Mouse (Mus musculus) liver, embryonic 12.5 days (tissue): ENCODE results near the gene Hcls1. TPM values are rescaled to one million over a fixed set of nuclear protein-coding genes. Genes with fewer than 3 reads are reported as not detected.

Experiments used
- ATAC-seq: fragments of 200-750 bp; cut with Nextera tagmentation; 2 replicates; pipeline ENCODE4 v1.8.0; 2017; ENCODE audit warnings: moderate number of reproducible peaks, mild to moderate bottlenecking, moderate library complexity
- H3K27ac ChIP-seq: fragments of 300-500 bp; sonication (generic); 2 replicates; pipeline ENCODE4 v1.5.1; 2016; ENCODE audit warnings: mild to moderate bottlenecking
- H3K27me3 ChIP-seq: fragments of 300-500 bp; sonication (generic); replicated peaks from 2 replicates; pipeline ENCODE4 v1.6.1; 2016; ENCODE audit warnings: mild to moderate bottlenecking, moderate library complexity
- H3K36me3 ChIP-seq: fragments of 300-500 bp; sonication (generic); 2 replicates; pipeline ENCODE4 v1.6.1; 2016; ENCODE audit warnings: mild to moderate bottlenecking, moderate library complexity
- H3K4me1 ChIP-seq: fragments of 300-500 bp; sonication (generic); 2 replicates; pipeline ENCODE4 v1.6.1; 2016
- H3K4me2 ChIP-seq: fragments of 300-500 bp; sonication (generic); 2 replicates; pipeline ENCODE4 v1.6.1; 2016; ENCODE audit warnings: mild to moderate bottlenecking, moderate library complexity
- H3K4me3 ChIP-seq: fragments of 300-500 bp; sonication (generic); 2 replicates; pipeline ENCODE4 v1.5.1; 2016; ENCODE audit warnings: mild to moderate bottlenecking, moderate library complexity
- H3K9ac ChIP-seq: fragments of 300-500 bp; sonication (generic); 2 replicates; pipeline ENCODE4 v1.6.1; 2016; ENCODE audit warnings: mild to moderate bottlenecking, moderate library complexity
- H3K9me3 ChIP-seq: fragments of 300-500 bp; sonication (generic); replicated peaks from 2 replicates; pipeline ENCODE4 v1.6.1; 2016; ENCODE audit warnings: mild to moderate bottlenecking, moderate library complexity
- WGBS: fragments of 180-500 bp; shearing (Covaris S2); methylation state at CpG from one replicate; pipeline ENCODE4 v1.1.7; 2016; ENCODE audit not compliant: insufficient replicate concordance; 5-methylcytosine and 5-hydroxymethylcytosine counted together
- polyA plus RNA-seq: library from polyadenylated mRNA; unstranded; fragments of >200 nt; fragmentation: Nextera tagmentation; extraction: Ambion mirVana; gene quantifications from 2 replicates; pipeline ENCODE4 v1.2.1, GENCODE M21; 2016

Gene Hcls1
- 12.5 and 13.1 TPM in 2 replicates for polyA plus RNA-seq

DNA sequence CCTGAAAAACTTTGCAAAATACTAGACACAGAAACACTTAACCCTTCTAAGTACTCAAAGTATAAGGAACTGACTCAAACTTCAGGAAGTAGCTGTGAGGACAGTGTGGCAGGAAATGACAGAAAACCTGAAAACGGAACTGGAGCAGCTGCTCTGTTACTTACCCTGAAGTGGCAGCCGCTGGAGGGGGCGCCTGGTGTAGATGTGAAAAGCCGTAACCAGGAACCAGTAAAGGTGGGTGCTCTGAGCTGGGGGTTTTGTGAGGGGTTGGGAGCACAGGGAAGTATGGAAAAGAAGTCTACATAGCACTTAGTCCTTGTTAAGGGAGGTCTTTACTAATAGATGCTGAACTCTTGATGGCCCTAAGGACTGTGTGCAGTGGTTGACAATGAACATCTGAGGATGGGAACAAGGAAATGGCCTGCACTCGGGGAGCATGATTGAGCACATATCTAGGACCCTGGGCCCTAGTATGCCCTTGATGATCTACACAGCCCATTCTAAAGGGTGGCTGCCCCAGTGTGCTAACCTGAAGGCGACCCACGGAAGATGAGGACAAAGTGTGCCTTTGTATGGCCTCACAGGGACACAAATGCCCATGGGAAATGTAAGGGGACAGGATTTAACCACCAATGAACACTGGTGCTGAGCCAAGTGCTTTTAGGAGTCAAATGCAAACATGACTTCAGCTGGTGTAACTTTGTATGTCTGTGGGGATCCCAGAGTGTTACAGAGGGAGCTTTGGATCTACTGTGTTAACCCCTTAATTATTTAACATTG, at the start of gene Hcls1:
TSS of gene Hcls1 (plus strand) at position 143 of the 780 bp plus-strand sequence.
- Histone ChIP-seq H3K4me2 (peak within 1 kb of the TSS; percentile 40), H3K36me3 (peaks cover 30% of the 10 kb centered on the region), H3K27ac (peak within 1 kb of the TSS; percentile 67), H3K9me3 (no peaks in the 10 kb centered on the region), H3K4me1 (peaks cover 23% of the 10 kb centered on the region), H3K4me3 (peak within 1 kb of the TSS; percentile 33), H3K9ac (peak within 1 kb of the TSS; percentile 31; the same call in 1 of the 2 replicates), H3K27me3 (no peaks in the 10 kb centered on the region)
- ATAC-seq, result peak; percentile 53
- 34% methylated on average over 7 of the region's 7 CpGs for WGBS

DNA sequence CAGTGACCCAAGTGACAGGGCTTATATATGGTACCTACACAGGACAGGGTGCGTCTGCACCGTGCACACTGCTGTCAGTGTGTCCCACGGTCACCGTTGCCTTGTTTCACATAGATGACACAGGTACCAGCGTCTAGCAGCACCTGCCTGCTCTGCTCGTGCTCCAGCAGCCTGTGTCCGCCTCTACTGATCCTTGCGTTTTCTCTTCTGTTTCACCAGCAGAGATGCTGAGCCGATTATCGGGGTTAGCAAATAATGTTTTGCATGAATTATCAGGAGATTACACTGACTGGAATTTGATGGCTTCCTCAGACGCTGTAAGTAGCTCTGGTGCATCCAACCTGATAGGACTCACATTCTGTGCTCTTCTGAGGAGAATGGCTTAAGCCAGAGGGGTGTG, 48.9 kb upstream of the Hcls1 start:
- no peaks in the 10 kb centered on the region for H3K9me3 ChIP-seq
- H3K27me3 ChIP-seq, result no peaks in the 10 kb centered on the region
- WGBS, result 92% methylated on average over 11 of the region's 11 CpGs
- peaks cover 29% of the 10 kb centered on the region for H3K4me1 ChIP-seq
- no peak overlapping the region for H3K27ac ChIP-seq
- H3K36me3 ChIP-seq, result peaks cover 43% of the 10 kb centered on the region
- no peak overlapping the region for H3K4me3 ChIP-seq
- no peak overlapping the region for H3K4me2 ChIP-seq
- no peak overlapping the region for H3K9ac ChIP-seq
- no peak for ATAC-seq

DNA sequence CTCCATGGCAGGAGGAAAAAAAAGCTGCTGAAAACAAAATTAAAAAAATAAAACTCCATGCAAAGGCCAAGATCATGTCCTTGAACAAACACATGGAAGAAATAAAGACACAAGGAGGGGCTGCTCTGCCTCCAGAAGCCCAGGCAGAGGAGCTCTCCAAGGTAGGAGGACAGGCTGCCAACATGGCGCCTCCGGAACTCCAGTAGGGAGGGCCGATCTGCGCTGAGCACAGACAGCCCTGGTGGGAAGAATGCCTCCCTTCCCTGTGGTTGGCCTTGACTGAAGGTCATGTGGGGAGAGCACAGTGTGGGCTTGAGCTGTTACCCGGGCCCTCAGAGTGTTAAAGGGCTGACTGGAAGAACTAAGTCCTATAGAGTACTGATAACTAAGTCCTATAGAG, 47.2 kb upstream of the Hcls1 start:
- WGBS, result 85% methylated on average over 5 of the region's 5 CpGs
- H3K9me3 ChIP-seq, result no peaks in the 10 kb centered on the region
- no peak overlapping the region for H3K4me2 ChIP-seq
- H3K27me3 ChIP-seq, result no peaks in the 10 kb centered on the region
- peaks cover 57% of the 10 kb centered on the region for H3K36me3 ChIP-seq
- no peak for ATAC-seq
- H3K27ac ChIP-seq, result peak overlapping the region; percentile 77; the same call in 1 of the 2 replicates
- peaks cover 43% of the 10 kb centered on the region for H3K4me1 ChIP-seq
- no peak overlapping the region for H3K4me3 ChIP-seq
- no peak overlapping the region for H3K9ac ChIP-seq

DNA sequence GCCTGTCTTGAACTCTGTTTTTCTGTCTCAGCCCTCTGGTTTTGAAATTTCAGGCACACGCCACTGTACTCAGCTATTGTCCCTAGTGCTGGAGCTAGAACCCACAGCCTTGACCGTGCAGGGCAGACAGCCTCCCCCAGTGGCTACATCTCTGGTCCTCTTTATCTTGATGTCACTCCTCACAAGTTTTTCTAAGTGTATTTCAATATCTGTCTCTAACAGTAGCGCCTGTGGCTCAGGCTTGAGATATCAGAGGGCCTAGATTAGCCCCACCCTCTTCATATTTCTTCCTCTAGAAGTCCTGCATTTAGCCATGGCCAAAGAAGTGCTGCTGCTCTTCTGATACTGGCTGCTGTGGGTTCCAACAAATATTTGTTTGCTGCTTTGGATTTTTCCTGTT, 44.2 kb upstream of the Hcls1 start:
- H3K4me3 ChIP-seq, result peak overlapping the region; percentile 7; the same call in 1 of the 2 replicates
- H3K27ac ChIP-seq, result peak overlapping the region; percentile 88
- peak overlapping the region; percentile 62 for H3K9ac ChIP-seq
- peak overlapping the region; percentile 61 for H3K4me2 ChIP-seq
- H3K4me1 ChIP-seq, result peaks cover 67% of the 10 kb centered on the region
- no peaks in the 10 kb centered on the region for H3K9me3 ChIP-seq
- no peaks in the 10 kb centered on the region for H3K27me3 ChIP-seq
- peak; percentile 96 for ATAC-seq
- WGBS, result 23% methylated on average over 3 of the region's 3 CpGs
- peaks cover 70% of the 10 kb centered on the region for H3K36me3 ChIP-seq

DNA sequence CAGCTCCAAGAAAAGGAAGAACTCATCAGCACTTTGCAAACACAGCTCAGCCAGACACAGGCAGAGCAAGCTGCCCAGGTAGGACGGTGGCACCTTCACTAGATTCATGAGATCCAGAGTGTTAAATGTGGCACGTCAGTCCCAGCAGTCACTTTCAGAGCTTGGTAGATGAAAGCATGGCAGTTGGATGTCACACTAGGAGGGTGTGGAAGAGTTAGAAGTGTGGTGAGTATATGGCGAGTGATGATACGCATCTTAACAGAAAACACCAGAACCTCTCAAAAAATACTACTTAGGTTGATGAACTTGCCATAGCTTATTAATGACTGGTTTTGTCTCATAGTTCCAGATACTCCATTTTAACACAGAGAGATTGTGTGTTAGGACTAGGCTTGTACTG, 43.4 kb upstream of the Hcls1 start:
- Histone ChIP-seq H3K27ac (peak overlapping the region; percentile 88), H3K4me1 (peaks cover 69% of the 10 kb centered on the region), H3K4me2 (peak overlapping the region; percentile 61), H3K27me3 (no peaks in the 10 kb centered on the region), H3K36me3 (peaks cover 72% of the 10 kb centered on the region), H3K9ac (peak overlapping the region; percentile 47), H3K4me3 (no peak overlapping the region), H3K9me3 (no peaks in the 10 kb centered on the region)
- 65% methylated on average over 4 of the region's 4 CpGs for WGBS
- peak; percentile 31; the same call in 1 of the 2 replicates for ATAC-seq

DNA sequence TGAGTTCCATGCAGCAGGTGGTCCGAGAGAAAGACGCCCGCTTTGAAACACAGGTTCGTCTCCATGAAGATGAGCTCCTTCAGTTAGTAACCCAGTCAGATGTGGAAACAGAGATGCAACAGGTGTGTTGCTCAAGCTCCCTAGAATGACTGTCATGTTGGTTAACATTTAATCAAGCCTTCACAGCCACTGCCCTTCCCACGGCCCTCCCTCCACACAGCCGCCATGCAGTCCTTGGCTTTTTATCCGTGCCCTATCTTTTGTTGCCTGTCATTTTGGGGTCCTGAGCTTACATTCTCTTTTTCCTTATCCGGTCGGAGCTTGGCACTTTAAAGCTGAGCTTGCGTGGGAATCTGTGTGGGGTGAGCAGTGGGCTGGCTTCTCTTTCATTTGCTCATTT, 41.5 kb upstream of the Hcls1 start:
- H3K27ac ChIP-seq, result peak overlapping the region; percentile 88
- H3K36me3 ChIP-seq, result peaks cover 70% of the 10 kb centered on the region
- 63% methylated on average over 10 of the region's 10 CpGs for WGBS

DNA sequence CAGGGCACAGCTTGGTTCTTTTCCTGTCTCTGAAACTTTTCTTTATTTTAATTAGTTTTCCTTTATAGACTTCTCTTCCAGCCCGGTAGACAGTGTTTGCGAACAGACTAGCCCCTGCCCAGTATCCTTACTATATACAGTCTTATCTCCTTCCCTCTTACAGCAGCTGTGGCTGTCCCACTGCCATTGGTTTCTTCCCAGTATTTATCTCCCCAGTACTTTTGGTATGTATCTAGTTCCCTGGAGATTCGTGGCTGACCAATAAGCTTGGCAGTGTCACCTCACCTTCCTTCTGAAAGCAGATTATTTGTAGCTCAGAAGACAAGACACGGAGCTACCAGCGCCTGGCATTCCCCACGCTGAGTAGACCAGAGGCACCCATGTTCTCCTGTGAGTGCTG, 38.1 kb upstream of the Hcls1 start:
- H3K36me3 ChIP-seq, result peaks cover 76% of the 10 kb centered on the region
- H3K9me3 ChIP-seq, result no peaks in the 10 kb centered on the region
- 0 out of 2 replicates have a peak overlapping the region, but pooled peaks have one; percentile 32 for H3K27ac ChIP-seq
- ATAC-seq, result peak; percentile 66
- no peak overlapping the region for H3K4me2 ChIP-seq
- H3K9ac ChIP-seq, result no peak overlapping the region
- H3K4me1 ChIP-seq, result peaks cover 47% of the 10 kb centered on the region
- no peak overlapping the region for H3K4me3 ChIP-seq
- no peaks in the 10 kb centered on the region for H3K27me3 ChIP-seq
- 71% methylated on average over 6 of the region's 6 CpGs for WGBS

More for the DNA sequence above, 41.5 kb upstream of the Hcls1 start:
- peak; percentile 64 for ATAC-seq
- H3K9me3 ChIP-seq, result no peaks in the 10 kb centered on the region
- H3K4me1 ChIP-seq, result peaks cover 74% of the 10 kb centered on the region
- no peak overlapping the region for H3K4me3 ChIP-seq
- no peak overlapping the region; the same call in 1 of the 2 replicates for H3K9ac ChIP-seq
- H3K27me3 ChIP-seq, result no peaks in the 10 kb centered on the region
- peak overlapping the region; percentile 31 for H3K4me2 ChIP-seq

DNA sequence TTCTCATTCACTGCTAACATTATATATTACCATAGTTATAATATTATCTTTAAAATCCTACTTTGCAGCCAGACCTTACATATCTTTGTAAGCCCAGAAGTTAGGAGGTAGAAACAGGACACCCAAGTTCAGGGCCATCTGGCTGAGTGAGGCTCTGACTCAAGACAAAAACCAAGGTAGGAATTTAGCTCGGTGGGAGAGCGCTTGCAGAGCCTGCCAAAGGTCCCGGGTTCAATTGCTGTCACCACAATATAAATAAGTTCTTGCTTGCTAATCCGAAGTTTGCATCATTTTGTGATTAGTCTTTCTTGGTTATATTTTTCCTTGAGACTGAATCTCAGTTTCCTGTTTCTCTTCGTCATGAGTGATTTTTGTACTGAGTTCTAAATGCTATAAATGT, 31.6 kb upstream of the Hcls1 start:
- Histone ChIP-seq H3K27me3 (no peaks in the 10 kb centered on the region), H3K9ac (no peak overlapping the region), H3K4me1 (0 out of 2 replicates have a peak, but pooled peaks cover 4% of the 10 kb centered on the region), H3K4me2 (no peak overlapping the region), H3K9me3 (no peaks in the 10 kb centered on the region), H3K4me3 (no peak overlapping the region), H3K36me3 (peaks cover 60% of the 10 kb centered on the region), H3K27ac (no peak overlapping the region)
- WGBS, result 80% methylated on average over 5 of the region's 5 CpGs
- no peak for ATAC-seq

DNA sequence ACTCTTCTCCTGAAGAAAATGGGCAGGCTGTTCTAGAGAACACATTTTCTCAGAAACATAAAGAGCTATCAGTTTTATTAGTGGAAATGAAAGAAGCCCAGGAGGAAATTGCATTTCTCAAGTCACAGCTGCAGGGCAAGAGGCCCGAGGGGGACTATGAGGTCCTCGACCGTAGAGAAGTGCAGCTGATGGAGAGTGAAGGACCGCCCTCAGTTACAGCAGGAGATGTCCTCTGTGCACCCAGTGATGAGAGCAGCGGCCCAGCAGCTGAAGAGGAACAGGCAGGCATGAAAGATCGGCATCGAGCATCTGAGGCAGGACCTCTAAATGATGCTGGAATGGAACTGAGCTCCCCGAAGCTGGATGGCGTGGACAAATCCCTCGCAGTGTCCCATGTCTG, 22.9 kb upstream of the Hcls1 start:
- H3K9ac ChIP-seq, result no peak overlapping the region
- no peak for ATAC-seq
- 86% methylated on average over 10 of the region's 10 CpGs for WGBS
- H3K27ac ChIP-seq, result no peak overlapping the region
- no peak overlapping the region for H3K4me3 ChIP-seq
- H3K27me3 ChIP-seq, result no peaks in the 10 kb centered on the region
- H3K9me3 ChIP-seq, result no peaks in the 10 kb centered on the region
- peaks cover 81% of the 10 kb centered on the region for H3K36me3 ChIP-seq
- no peaks in the 10 kb centered on the region for H3K4me1 ChIP-seq
- no peak overlapping the region for H3K4me2 ChIP-seq

DNA sequence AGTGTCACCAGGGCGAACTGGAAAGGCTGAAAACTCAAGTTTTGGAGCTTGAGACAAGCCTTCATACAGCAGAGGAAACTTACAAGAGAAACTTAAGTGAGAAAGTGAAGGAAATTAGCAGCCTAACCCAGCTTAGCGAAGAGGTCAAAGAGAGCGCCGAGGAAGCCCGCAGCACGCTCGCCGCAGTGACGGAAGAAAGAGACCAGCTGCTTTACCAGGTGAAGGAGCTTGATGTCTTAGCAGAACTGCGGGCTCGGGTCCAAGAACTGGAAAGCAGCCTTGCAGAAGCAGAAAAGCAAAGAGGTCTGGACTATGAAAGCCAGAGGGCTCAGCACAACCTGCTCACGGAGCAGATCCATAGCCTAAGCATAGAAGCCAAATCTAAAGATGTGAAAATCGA, 22.5 kb upstream of the Hcls1 start:
- Histone ChIP-seq H3K27me3 (no peaks in the 10 kb centered on the region), H3K9me3 (no peaks in the 10 kb centered on the region), H3K4me1 (no peaks in the 10 kb centered on the region), H3K36me3 (peaks cover 85% of the 10 kb centered on the region), H3K27ac (no peak overlapping the region), H3K4me3 (no peak overlapping the region), H3K4me2 (no peak overlapping the region), H3K9ac (no peak overlapping the region)
- ATAC-seq, result no peak
- 85% methylated on average over 13 of the region's 13 CpGs for WGBS

DNA sequence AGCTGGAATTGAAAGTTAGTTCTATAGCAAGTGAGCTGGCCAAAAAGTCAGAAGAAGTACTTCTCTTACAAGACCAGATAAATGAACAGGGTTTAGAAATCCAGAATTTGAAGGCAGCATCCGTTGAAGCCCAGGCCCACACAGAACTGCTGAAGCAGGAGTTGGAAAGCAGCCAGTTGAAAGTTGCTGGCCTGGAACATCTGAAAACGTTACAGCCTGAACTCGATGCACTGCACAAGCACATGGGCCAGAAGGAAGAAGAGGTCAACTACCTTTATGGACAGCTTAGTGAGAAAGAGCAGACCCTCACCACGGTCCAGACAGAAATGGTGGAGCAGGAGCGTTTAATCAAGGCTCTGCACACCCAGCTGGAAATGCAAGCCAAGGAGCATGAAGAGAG, 20.6 kb upstream of the Hcls1 start:
- Histone ChIP-seq H3K36me3 (peaks cover 88% of the 10 kb centered on the region), H3K9ac (no peak overlapping the region), H3K27me3 (no peaks in the 10 kb centered on the region), H3K9me3 (no peaks in the 10 kb centered on the region), H3K4me1 (no peaks in the 10 kb centered on the region), H3K27ac (no peak overlapping the region), H3K4me2 (no peak overlapping the region), H3K4me3 (no peak overlapping the region)
- WGBS, result 79% methylated on average over 5 of the region's 5 CpGs
- no peak for ATAC-seq

DNA sequence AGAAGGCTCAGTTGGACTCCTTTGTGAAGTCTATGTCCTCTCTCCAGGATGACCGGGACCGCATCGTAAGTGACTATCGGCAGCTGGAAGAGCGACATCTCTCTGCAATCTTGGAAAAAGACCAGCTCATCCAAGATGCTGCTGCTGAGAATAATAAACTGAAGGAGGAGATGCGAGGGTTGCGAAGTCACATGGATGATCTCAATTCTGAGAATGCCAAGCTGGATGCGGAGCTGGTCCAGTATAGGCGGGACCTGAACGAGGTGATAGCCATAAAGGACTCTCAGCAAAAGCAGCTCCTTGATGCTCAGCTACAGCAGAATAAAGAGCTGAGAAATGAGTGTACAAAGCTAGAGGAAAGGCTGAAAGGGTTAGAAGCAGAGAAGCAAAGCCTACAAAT, 16.3 kb upstream of the Hcls1 start:
- ATAC-seq, result no peak
- peaks cover 70% of the 10 kb centered on the region for H3K36me3 ChIP-seq
- 92% methylated on average over 10 of the region's 10 CpGs for WGBS

More for the DNA sequence above, 16.3 kb upstream of the Hcls1 start:
- no peaks in the 10 kb centered on the region for H3K27me3 ChIP-seq
- H3K4me2 ChIP-seq, result no peak overlapping the region
- no peak overlapping the region for H3K9ac ChIP-seq
- H3K4me1 ChIP-seq, result no peaks in the 10 kb centered on the region
- no peak overlapping the region for H3K27ac ChIP-seq
- no peaks in the 10 kb centered on the region for H3K9me3 ChIP-seq
- no peak overlapping the region for H3K4me3 ChIP-seq
